Mouse (Mus musculus) lung, postnatal 4 days (tissue): ENCODE measurements at regions not wholly inside any gene's neighbourhood (a gene's known extent, or its start where the extent isn't known, plus 50 kb on each side); places are given as distances from the start of the nearest gene placed in this dataset.

Source experiments
- DNase-seq, 2 experiments: peaks; one replicate each; pipeline ENCODE4 v3.0.0; 2021

- no peak for DNase-seq
Measured at GRCm38 (mm10) chr13:31248996-31249395, 275.0 kb downstream of the Gm5447 start.

GRCm38 (mm10) chr13:31249525-31249924, 275.5 kb downstream of the Gm5447 start:
- no peak for DNase-seq

GRCm38 (mm10) chr13:31254016-31254415, 280.0 kb downstream of the Gm5447 start:
- peak in 1 of 2 experiments; percentile 38 for DNase-seq

DNA sequence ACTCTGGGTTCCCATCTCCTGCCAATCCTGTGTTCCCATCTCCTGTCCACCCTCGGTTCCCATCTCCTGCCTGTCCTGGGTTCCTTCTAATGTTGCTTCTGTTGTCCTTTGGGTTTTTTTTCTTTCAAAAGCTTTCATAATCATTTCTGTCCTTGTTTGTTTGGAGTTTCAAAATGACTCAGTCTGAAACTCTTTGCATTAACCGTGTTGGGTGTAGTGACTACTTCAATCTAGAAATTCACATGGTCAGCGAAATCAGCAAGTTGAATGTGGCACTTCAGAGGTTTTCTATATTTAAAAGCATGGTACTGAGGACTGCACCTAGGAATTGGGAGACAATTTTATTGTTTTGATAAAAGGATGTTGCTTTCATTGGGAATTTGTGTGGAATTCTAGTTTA, 280.7 kb downstream of the Gm5447 start:
- no peak for DNase-seq

DNA sequence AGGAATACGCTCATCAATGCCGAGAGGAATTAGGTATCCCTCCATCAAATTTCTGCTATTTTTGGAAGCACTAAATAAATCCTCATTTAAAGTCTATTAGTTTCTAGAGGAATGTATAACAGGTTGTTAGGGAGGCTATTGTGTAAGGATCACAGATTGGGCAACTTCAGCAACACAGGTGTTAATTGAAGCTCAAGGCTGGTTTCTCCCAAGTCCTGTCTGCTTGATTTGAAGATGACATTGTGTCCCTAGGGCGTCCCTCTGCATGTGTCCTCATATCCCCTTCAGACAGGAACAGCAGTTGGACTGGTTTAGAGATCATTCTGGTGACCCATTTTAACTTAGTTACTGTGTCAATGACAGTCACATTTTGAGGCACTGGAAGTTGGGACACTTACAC, 281.5 kb downstream of the Gm5447 start:
- no peak for DNase-seq

GRCm38 (mm10) chr13:31267865-31268264, 288.1 kb upstream of the Foxq1 start:
- DNase-seq, result no peak

DNA sequence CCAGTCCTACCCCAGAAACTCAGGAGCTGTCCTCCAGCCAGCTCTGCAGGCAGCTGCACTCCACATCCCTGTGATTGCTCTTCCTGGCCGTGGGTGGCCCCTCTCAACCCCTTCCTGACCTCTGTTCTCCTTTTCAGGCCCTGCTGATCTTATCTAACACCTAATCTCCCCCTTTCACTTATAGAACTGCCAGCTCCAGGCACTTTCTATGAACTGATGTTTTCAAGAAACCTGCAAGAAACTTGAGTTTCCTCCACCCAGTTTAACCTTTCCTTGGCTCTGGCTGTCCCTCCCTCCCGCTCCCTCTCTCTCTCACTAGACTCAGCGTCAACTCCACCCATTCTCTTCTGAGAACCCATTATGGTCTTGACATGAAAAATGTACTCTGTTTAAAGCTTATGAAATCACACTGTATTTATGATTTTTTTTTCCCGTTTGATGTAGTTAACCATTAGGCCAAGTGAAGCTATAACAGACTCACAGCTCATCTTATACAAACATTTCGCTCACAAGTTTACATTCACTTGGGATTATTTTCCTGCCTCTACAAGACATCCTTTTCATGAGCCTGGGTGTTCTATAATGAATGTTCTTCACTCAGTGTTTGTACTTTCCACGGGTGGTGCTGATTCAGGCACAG, 279.8 kb upstream of the Foxq1 start:
- peak; percentile 17 to 40 for DNase-seq

DNA sequence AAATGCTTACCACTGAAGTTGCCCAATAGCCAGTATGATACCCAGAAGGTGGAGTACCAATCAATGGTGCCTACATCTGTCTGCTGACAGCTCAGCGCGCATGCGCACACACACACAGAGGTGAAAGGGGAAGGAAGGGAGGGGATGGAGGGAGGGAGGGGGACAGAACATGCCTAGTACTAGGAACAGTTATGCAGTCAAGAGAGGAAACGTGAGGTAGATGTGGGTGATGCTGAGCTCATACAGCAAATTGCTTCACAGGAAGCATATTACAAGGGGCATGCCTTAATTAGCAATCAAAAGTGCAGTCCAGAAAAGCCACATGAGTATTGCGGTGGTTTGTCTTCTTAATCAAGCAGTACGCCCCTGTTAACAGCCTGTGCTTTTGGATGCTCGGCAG, 265.3 kb upstream of the Foxq1 start:
- no peak for DNase-seq

DNA sequence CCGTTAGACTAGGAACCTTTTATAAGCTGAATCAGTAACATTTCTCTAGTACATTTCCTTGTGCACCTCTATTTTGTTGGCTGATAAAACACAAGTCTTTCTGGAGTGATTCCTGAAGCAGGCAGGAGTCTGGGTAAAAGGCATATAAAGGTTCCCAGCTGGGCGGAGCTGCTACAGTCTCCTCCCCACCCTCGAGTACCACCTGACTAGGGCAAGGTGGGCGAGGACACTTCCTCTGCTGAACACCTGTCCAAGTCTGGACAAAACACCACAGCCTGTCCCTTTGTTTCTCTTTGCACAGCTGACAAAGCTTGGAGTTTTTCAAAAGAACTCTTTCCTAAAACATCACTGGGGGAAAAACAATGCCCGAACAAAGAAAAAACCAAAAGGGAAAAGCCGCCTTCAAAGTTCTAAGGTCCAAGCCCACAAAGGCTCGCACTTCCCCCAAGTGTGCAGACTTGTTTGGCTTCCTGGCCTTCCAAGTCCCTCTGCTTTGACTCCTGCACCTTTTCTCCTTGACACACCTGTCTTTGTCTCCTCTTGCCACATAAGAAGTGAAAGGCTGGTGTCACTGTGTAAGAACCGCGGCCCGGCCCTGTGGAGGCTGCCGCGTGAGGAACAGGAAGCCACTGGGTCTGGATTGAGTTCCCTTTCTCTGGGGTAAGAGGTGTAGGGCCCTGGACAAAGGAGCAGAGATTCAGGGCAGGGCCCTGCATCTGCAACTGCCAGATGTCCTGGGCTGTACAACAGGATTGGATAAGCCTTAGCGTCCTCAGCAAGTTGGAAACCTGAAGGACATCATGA, 263.1 kb upstream of the Foxq1 start:
- no peak for DNase-seq

- DNase-seq, result no peak
Measured at GRCm38 (mm10) chr13:31294011-31294410, 261.9 kb upstream of the Foxq1 start.

- no peak for DNase-seq
Measured at GRCm38 (mm10) chr13:31303194-31303593, 252.7 kb upstream of the Foxq1 start.

GRCm38 (mm10) chr13:31304286-31304865, 251.6 kb upstream of the Foxq1 start:
- DNase-seq, result no peak

GRCm38 (mm10) chr13:31309083-31309621, 246.8 kb upstream of the Foxq1 start:
- no peak for DNase-seq

- no peak for DNase-seq
Measured at GRCm38 (mm10) chr13:31312772-31313171, 243.2 kb upstream of the Foxq1 start.

DNA sequence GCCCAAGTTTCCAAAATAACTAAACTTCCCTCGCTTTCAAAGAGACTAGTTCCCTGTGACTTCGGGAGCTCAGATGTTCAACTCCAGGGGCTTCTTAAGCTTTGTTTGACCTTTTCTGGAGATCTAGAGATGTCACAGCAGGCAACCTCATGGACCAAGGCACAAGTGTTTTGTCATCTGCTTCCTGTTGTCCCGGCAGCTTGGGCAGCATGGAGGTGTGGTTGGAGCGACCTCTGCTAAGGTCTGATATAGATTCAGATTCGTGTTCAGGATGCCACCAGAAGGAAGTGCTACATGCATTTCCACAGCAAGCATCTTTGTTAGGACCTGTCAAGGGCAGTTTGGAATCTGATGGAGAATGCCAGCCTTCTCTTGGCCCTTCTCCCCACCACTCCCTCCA, 242.1 kb upstream of the Foxq1 start:
- DNase-seq, result no peak

DNA sequence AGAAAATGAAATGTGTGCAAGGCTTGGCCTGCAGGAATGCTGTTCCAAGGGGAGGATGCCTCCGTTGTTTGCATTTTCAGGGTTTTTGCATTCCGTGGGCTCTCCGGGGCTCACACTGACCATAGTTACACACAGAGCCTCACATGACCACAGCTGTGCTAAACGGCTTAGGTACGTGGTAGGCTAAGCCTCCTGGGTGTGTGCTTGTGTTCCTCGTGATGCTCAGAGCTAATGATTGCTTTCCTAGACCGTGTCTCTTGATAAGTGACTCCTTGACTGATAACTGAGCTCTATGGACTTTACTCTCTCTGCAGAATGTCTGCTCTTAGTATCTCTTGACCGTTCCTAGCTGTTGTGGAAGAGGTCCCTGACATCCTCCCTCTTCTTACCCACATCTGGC, 238.9 kb upstream of the Foxq1 start:
- no peak for DNase-seq

DNA sequence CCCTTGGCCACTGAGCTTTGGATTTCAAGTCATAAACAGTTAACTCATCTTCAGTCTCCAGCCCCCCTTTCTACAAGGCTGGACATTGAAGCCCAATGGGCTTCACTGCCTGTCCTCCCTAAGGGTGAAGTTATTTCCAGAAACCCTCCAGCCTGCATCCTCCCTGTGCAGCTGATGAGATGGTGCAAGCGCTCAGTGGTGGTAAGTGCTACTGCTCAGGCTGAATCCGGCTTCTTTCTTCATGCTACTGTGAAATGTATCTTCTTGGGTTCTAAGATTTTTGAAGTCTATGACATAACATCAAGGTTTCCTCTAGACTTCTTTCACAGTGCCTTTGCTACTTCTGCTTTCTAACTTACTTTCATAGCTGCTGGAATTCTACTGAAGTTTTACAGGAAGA, 237.9 kb upstream of the Foxq1 start:
- DNase-seq, result no peak

- no peak for DNase-seq
Measured at GRCm38 (mm10) chr13:31321411-31321810, 234.5 kb upstream of the Foxq1 start.

GRCm38 (mm10) chr13:31326269-31326851, 229.6 kb upstream of the Foxq1 start:
- peak; percentile 13 to 65 for DNase-seq

DNA sequence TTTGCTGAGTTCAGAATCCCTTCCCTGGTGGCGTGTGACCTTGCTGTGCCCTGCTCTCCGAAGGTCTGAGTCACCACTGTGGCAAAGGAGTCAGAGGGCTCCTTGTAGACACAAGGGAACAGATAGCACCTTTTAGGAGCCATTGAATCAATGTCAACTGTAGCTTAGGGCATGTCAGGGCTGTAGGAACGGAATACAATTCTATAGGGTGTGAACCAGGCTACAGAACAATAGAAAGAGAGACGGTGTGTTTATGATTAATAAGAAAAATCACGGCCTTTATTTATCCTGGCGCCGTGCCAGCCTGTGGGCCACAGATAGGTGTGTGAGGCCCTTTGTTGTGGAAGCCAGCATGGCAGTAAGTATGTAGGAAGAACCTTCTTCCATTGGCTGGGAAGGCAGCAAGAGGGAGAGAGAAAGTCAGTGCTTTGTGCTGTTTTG, 228.4 kb upstream of the Foxq1 start:
- DNase-seq, result peak; percentile 24 to 35

GRCm38 (mm10) chr13:31328756-31329155, 227.2 kb upstream of the Foxq1 start:
- DNase-seq, result no peak

DNA sequence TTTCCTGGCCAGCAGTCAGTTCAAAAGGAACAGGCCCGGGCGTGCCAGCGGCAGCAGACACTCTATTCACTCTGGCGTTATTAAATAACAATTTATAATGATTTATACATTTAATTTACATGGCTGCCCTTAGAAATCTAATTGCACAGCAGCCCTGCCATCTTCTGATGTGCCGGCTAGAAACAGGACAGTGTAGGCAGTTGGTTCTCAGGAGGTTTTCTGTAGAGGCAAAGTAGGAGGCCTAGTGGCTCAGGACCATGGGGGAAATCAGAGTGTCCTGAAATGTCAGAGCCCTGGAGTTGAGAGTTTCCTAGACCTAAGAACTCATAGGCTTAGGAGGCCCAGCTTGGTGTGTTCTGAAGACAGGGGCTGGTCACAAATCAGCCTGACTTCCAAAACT, 225.2 kb upstream of the Foxq1 start:
- DNase-seq, result no peak

- DNase-seq, result no peak
Measured at GRCm38 (mm10) chr13:31334981-31335380, 221.0 kb upstream of the Foxq1 start.
